Mouse (Mus musculus): ENCODE measurements around the gene Cdc42ep1.

GRCm38 (mm10) chr15:78850059-78850824, 7.8 kb downstream of the Cdc42ep1 start:
- TF ChIP-seq CTCF (IDR thresholded peaks at IDR 0.05; ENCODE audit: extremely low read depth, insufficient read depth, insufficient read length, insufficient replicate concordance) (no peak), POLR2A (IDR thresholded peaks at IDR 0.05; ENCODE audit: low read depth, low read length) (no peak)
